In genomic region chr4:13242480-13242828, GRCm38 (mm10) we compare ENCODE assay signal across 13 mouse cellular contexts.
DNase-seq lines count a peak whose midpoint lies in the region; ATAC-seq and TF ChIP-seq lines count a peak whose summit lies in the region.
"Had no signal": no experiment of that assay in that cellular context is flagged by ENCODE, and none has a peak within 500 bp of the region (broad histone marks: within the 10 kb centered on the region; RNA-seq: fewer than 3 reads in every experiment).

No protein-coding gene starts in this region.

- no peak for TF ChIP-seq POLR2A in heart, adult 2 months (IDR thresholded peaks at IDR 0.05; ENCODE audit: insufficient read depth, low read depth, low read length)

- intact Hi-C loops in heart, adult 2 months (cut with DNase I), result no loop called here

- no peaks in the 10 kb centered on the region for H3K36me3 ChIP-seq in heart, embryonic 15.5 days
- peaks cover 1% of the 10 kb centered on the region; the same call in 1 of the 2 replicates for H3K36me3 ChIP-seq in heart, adult 2 months (ENCODE audit: control insufficient read depth, insufficient read depth, low read length)
- H3K36me3 ChIP-seq in lung, postnatal 0 days (ENCODE audit: insufficient read depth, low read length), result no peaks in the 10 kb centered on the region
- no peaks in the 10 kb centered on the region for H3K36me3 ChIP-seq in limb, embryonic 10.5 days
- H3K36me3 ChIP-seq in stomach, postnatal 0 days (ENCODE audit: control insufficient read depth, insufficient read depth, low read length), result no peaks in the 10 kb centered on the region
- H3K36me3 ChIP-seq: hindbrain, embryonic 10.5 days had no signal

- ATAC-seq in heart, embryonic 15.5 days (replicated peaks; ENCODE audit: insufficient number of reproducible peaks, insufficient read depth, low FRiP score, low read depth), result no peak
- no peak for ATAC-seq in lung, postnatal 0 days
- no peak for ATAC-seq in stomach, postnatal 0 days (ENCODE audit: low FRiP score, low TSS enrichment)
- ATAC-seq in megakaryocyte-erythroid progenitor cell, adult 5-6 weeks (replicated peaks; ENCODE audit: low FRiP score, low TSS enrichment, poor library complexity, severe bottlenecking), result no peak
- ATAC-seq: forebrain, embryonic 13.5 days had no signal

- DNase-seq in heart, adult 2 months, result no peak
- no peak for DNase-seq in lung, postnatal 0 days (ENCODE audit: low spot score)
- DNase-seq in lung, postnatal 10 days, result no peak
- DNase-seq in limb, embryonic 10.5 days (ENCODE audit: low spot score), result no peak
- DNase-seq in stomach, postnatal 0 days (ENCODE audit: low spot score), result no peak
- no peak for DNase-seq in right cerebral cortex, postnatal 4 days
- DNase-seq: cerebellum, adult 2 months; kidney, postnatal 25 days; right cerebral cortex, postnatal 14 days had no signal

- peaks cover 16% of the 10 kb centered on the region for H3K4me1 ChIP-seq in heart, embryonic 15.5 days (replicated peaks)
- no peaks in the 10 kb centered on the region; the same call in 1 of the 2 replicates for H3K4me1 ChIP-seq in heart, adult 2 months (ENCODE audit: control insufficient read depth, insufficient read depth, low read length)
- H3K4me1 ChIP-seq in lung, postnatal 0 days (ENCODE audit: insufficient read depth, low read depth, low read length), result no peaks in the 10 kb centered on the region
- peaks cover 46% of the 10 kb centered on the region for H3K4me1 ChIP-seq in limb, embryonic 10.5 days
- H3K4me1 ChIP-seq in stomach, postnatal 0 days (replicated peaks; ENCODE audit: control insufficient read depth, insufficient read depth), result no peaks in the 10 kb centered on the region; the same call in 1 of the 2 replicates

- H3K4me2 ChIP-seq in heart, embryonic 15.5 days, result no peak overlapping the region
- H3K4me2 ChIP-seq in lung, postnatal 0 days (replicated peaks; ENCODE audit: low read depth, low read length), result 0 out of 2 replicates have a peak overlapping the region, but pooled peaks have one; percentile 5
- H3K4me2 ChIP-seq in stomach, postnatal 0 days (replicated peaks; ENCODE audit: low read depth), result no peak overlapping the region
- H3K4me2 ChIP-seq: forebrain, embryonic 13.5 days had no signal

- H3K79me2 ChIP-seq in heart, adult 2 months (replicated peaks; ENCODE audit: control insufficient read depth, insufficient read depth, low read length), result no peaks in the 10 kb centered on the region

- no peaks in the 10 kb centered on the region for H3K9me3 ChIP-seq in heart, embryonic 15.5 days (replicated peaks)
- H3K9me3 ChIP-seq in lung, postnatal 0 days (ENCODE audit: low read length), result no peaks in the 10 kb centered on the region
- H3K9me3 ChIP-seq in limb, embryonic 10.5 days (replicated peaks), result no peaks in the 10 kb centered on the region
- H3K9me3 ChIP-seq in stomach, postnatal 0 days (ENCODE audit: control insufficient read depth, low read length), result no peaks in the 10 kb centered on the region
- H3K9me3 ChIP-seq: forebrain, embryonic 13.5 days; hindbrain, embryonic 10.5 days had no signal

- H3K4me3 ChIP-seq in heart, embryonic 15.5 days, result no peak overlapping the region
- H3K4me3 ChIP-seq in heart, adult 2 months, result no peak overlapping the region
- H3K4me3 ChIP-seq in lung, postnatal 0 days (ENCODE audit: low read depth, low read length), result no peak overlapping the region
- H3K4me3 ChIP-seq in limb, embryonic 10.5 days, result no peak overlapping the region
- no peak overlapping the region for H3K4me3 ChIP-seq in stomach, postnatal 0 days (ENCODE audit: low read depth, low read length)
- H3K4me3 ChIP-seq: forebrain, embryonic 13.5 days; hindbrain, embryonic 10.5 days had no signal

- no peaks in the 10 kb centered on the region for H3K27me3 ChIP-seq in heart, embryonic 15.5 days
- no peaks in the 10 kb centered on the region for H3K27me3 ChIP-seq in heart, adult 2 months (ENCODE audit: control insufficient read depth, insufficient read depth, low read length)
- H3K27me3 ChIP-seq in lung, postnatal 0 days (replicated peaks; ENCODE audit: insufficient read depth, low read length), result no peaks in the 10 kb centered on the region
- H3K27me3 ChIP-seq in limb, embryonic 10.5 days (ENCODE audit: low read depth, poor library complexity, severe bottlenecking), result no peaks in the 10 kb centered on the region
- H3K27me3 ChIP-seq in stomach, postnatal 0 days (ENCODE audit: control insufficient read depth, insufficient read depth, low read length), result no peaks in the 10 kb centered on the region
- H3K27me3 ChIP-seq: forebrain, embryonic 13.5 days had no signal

- TF ChIP-seq EP300 in heart, adult 2 months (IDR thresholded peaks at IDR 0.05; ENCODE audit: insufficient read depth, low read depth, low read length), result no peak
- TF ChIP-seq EP300 in lung, postnatal 0 days (IDR thresholded peaks at IDR 0.05), result no peak
- TF ChIP-seq EP300 in stomach, postnatal 0 days (optimal IDR thresholded peaks at IDR 0.05), result no peak

- H3K9ac ChIP-seq in heart, embryonic 15.5 days, result no peak overlapping the region
- no peak overlapping the region for H3K9ac ChIP-seq in heart, adult 2 months (ENCODE audit: low read depth, low read length)
- H3K9ac ChIP-seq in lung, postnatal 0 days (replicated peaks; ENCODE audit: low read depth), result no peak overlapping the region
- no peak overlapping the region for H3K9ac ChIP-seq in stomach, postnatal 0 days (ENCODE audit: low read length)
- H3K9ac ChIP-seq: forebrain, embryonic 13.5 days had no signal

- 56% methylated on average over 2 of the region's 2 CpGs for WGBS in heart, embryonic 15.5 days
- 79% methylated on average over 2 of the region's 2 CpGs for WGBS in heart, adult 2 months
- 79% methylated on average over 2 of the region's 2 CpGs for WGBS in lung, postnatal 0 days
- 15% methylated on average over 2 of the region's 2 CpGs for WGBS in limb, embryonic 10.5 days
- WGBS in stomach, postnatal 0 days, result 63% methylated on average over 2 of the region's 2 CpGs

- no peak for TF ChIP-seq CTCF in heart, adult 2 months (IDR thresholded peaks at IDR 0.05)
- no peak for TF ChIP-seq CTCF in lung, postnatal 0 days (IDR thresholded peaks at IDR 0.05)
- no peak for TF ChIP-seq CTCF in stomach, postnatal 0 days (IDR thresholded peaks at IDR 0.05; ENCODE audit: low read depth)

- H3K27ac ChIP-seq in heart, embryonic 15.5 days, result peak overlapping the region; percentile 44; the same call in 1 of the 2 replicates
- no peak overlapping the region; the same call in 1 of the 2 replicates for H3K27ac ChIP-seq in heart, adult 2 months
- H3K27ac ChIP-seq in lung, postnatal 0 days (ENCODE audit: low read length), result peak overlapping the region; percentile 20; the same call in 1 of the 2 replicates
- peak overlapping the region; percentile 82 for H3K27ac ChIP-seq in limb, embryonic 10.5 days
- peak overlapping the region; percentile 59 for H3K27ac ChIP-seq in stomach, postnatal 0 days (replicated peaks)
- H3K27ac ChIP-seq: forebrain, embryonic 13.5 days; hindbrain, embryonic 10.5 days had no signal
